Mouse (Mus musculus): ENCODE measurements around the gene Myo19.
A peak's percentile ranks its signal among the peaks of the same experiment; 100 is the strongest.
"Not testable (repeated sequence)": the region's sequence is repeated elsewhere in the genome, so short reads cannot be mapped to it uniquely, and the experiment has no call there.

Myo19 gene

DNA sequence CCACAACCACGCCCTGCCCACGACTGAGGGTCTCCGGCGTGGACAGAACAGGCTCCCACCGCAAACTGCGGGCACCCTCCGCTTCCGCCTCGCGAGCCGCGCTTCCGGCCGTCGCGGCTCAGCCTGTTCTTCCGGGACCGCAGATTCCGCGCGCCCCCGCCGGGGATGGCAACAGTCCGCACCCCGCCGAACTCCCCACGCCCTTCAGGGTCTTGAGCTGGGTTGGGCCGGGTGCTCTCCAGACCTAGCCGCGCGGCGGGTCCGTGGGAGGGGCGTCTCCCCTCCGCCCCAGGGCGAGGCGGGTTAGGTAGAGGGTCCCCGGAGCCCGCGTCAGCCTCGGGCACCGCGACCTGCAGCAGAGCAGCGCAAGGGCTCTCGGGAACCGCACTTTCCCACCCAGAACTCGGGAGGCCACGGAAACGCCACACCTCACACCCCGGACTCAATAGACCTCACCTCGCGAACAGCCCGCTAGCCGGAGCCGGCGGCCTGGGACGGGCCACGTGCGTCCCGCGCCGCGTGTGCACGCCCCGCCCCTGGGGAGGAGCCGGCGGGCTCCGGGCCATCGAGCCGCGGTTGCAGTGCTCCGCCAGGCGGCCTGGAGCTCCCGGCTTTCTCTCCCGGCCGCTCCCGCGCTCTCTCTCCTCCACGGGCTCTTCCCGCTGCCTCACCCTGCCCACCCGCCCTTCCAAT is at the start of gene Myo19, which contains the start of gene Pigw:
TSS of gene Myo19 (plus strand) at position 377 of the 693 bp plus-strand sequence.
TSS of gene Pigw (minus strand) at position 514 of the 693 bp plus-strand sequence.
- peak; percentile 81 for DNase-seq

DNA sequence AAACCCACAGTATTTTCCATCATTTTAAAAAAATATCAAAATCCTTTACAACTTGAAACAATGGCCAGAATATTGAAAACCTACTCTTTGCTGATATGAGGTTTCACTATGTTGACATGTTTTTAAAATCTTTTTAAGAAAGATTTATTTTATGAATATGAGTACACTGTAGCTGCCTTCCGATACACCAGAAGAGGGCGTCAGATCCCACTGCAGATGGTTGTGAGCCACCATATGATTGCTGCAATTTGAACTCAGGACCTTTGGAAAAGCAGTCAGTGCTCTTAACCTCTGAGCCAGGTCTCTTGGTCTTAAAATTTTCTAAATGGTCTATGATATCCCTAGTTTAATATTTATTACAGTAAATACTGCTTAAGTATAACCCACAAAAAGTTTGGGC is 40.6 kb upstream of the Myo19 start:
- DNase-seq, result no peak

DNA sequence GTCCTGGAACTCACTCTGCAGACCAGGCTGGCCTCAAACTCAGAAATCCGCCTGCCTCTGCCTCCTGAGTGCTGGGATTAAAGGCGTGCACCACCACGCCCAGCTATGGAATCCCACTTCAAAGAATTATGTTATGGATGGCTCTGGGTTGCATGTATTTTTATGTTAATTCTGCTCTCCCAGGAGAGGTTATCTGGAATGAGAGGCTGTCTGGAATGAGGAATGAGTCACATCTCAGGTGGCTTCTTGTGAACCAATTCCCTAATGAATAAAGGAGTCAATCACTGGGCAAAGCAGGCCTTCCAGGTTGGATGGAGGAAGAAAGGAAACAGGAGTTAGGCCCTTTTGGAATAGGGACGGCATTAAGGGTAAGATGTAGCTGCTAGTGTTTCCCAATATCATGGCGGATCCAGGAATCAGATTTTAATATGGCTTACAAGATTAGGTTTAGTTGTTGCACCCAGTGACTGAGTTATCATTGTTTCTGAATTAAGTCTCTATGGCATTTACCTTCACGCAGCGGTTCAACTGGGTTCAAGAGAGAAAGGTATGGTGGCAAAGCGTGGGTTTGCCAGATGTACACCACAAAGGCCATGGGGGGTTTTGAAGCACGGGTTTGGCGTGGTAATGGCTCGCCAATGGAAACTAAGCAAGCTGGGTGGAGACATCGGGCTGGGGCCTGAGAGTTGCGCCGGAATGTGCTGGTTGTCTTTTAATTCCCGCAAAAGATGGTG is 33.0 kb upstream of the Myo19 start:
- DNase-seq, result no peak

DNA sequence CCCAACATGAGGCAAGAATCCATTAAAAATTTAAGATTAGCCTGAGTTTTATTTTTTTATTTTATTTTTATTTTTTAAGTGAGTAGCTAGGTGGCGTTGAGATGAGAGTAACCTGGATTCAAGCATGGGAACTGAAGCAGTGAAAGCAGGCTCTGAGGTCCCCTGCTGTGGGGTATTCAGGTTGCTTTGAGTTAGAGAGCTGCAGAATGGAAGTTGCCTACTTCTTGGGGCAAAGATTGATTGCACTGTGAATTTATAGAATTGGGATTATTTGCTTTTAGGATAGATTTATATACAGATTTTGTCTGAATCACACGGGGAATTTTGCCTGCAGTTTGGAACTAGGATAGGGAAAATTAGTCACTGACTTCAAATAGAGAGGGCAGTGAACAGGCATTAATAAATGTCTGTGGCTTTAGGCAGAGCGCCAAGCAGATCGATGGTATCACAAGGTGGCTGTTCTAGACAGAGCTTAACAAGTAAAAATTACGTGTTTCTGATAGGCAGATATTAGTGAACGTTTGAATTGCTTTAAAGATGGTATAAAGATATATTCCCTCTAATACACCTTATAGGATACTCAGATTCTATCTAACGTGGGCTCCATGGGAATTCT is 32.4 kb upstream of the Myo19 start:
- DNase-seq, result no peak

DNA sequence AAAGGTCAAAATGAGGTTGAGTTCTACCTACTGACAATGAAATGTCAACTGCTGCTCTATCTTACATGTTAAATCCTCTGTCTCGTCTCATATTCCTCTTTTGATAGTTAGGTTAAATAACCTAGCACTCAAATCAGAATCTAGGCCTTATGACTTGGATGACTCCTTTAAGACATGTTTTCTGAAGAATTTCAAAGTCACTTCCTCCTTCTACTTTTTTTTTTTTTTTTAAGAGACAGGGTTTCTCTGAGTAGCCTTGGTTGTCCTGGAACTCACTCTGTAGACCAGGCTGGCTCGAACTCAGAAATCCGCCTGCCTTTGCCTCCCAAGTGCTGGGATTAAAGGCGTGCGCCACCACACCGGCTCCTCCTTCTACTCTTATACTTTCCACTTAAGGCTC is 24.7 kb upstream of the Myo19 start:
- no peak for DNase-seq

DNA sequence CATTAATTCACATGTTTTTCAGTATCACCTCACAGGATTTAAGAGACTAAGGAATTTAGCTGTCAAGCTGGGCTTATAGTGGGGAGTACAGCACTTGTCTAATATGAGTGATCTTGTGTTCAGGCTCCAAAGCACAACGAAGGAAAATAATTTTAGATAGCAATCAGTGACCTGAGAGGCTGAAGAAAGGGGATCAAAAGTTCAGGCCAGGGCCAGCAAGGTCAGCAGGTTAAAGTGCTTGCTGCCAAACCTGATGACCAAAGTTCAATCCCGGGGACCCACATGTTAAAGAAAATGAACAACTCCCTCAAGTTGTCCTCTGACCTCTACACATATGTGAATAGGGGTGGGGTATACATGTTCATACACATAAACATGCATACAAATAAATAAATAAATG is 14.7 kb upstream of the Myo19 start:
- DNase-seq, result no peak

- no peak for DNase-seq
These were observed 12.4 kb upstream of the Myo19 start for GRCm38 (mm10) chr11:84867586-84867985.

GRCm38 (mm10) chr11:84868786-84869259 is 11.1 kb upstream of the Myo19 start:
- no peak for DNase-seq

- DNase-seq, result peak; percentile 97
These were observed 10.3 kb upstream of the Myo19 start for GRCm38 (mm10) chr11:84869537-84870232.

- peak; percentile 89 for DNase-seq
These were observed 9.5 kb upstream of the Myo19 start, which contains the start of gene Ggnbp2 for GRCm38 (mm10) chr11:84870337-84871043. Ggnbp2 (minus strand) TSS chr11:84870817.

DNA sequence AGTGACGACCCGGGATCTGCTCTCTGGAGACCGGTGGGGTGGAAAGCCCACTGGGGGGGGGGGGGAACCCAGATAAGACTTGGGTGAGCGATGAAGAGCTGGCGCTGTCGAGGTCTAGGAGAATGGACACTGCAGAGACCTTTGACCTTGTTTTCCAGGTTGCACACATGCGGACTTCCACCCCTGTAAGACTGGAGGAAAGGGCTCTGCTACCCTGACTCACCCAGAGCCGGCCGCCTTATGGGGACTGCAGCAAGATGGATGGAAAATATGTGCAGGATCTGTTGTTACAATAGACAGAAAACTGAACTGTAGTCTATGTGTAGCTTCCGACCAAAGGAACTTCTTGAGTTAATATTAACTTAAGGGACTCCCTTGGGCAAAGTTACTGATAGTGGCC is 8.9 kb upstream of the Myo19 start:
- no peak for DNase-seq

- DNase-seq, result no peak
These were observed 8.3 kb upstream of the Myo19 start for GRCm38 (mm10) chr11:84871548-84872069.

- no peak for DNase-seq
These were observed 6.7 kb upstream of the Myo19 start for GRCm38 (mm10) chr11:84873042-84873833.

DNA sequence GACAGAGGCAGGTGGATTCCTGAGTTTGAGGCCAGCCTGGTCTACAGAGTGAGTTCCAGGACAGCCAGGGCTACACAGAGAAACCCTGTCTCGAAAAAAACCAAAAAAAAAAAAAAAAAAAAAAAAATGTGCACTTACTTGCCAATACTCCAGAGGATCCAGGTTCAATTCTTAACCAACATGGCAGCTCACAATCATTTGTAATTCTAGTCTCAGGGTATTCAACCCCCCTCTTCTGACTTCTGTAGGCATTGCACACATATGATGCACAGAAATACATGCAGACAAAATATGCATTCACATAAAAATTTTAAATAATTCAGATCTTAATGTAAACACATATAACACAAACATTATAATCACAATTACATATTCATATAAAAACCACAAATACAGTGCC is 3.9 kb upstream of the Myo19 start:
- not testable (repeated sequence) for DNase-seq

DNA sequence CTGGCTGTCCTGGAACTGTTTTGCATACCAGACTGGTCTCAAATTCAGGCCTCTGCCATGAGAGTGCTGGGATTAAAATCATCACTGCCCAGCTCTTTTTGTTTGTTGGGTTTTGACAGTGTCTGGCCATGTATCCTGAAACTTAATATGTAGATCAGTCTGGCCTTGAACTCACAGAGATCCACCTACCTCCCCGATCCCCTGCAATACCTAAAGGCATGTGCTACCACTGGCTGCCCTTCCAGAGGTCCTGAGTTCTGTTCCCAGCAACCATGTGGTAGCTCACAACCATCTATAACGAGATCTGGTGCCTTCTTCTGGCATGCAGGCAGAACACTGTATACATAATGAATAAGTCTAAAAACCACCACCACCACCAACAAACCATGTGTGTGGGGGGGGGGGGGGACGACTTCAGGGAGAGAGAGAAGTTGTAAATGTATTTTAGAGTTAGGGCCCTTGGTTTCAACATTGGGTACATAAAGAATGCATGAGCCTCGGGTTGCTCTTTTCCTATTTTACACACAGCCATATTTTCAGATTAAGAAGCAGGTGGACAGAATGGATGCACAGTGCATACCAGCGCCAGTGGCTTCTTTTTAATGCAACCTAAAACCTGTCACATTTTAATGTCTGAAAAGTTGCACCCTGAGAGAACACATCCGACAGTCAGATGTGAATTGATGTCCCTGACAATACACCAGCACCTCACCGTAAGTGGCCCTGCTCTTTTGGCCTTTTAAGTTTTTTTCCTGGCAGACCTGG is 759 bp upstream of the Myo19 start:
- no peak for DNase-seq

DNA sequence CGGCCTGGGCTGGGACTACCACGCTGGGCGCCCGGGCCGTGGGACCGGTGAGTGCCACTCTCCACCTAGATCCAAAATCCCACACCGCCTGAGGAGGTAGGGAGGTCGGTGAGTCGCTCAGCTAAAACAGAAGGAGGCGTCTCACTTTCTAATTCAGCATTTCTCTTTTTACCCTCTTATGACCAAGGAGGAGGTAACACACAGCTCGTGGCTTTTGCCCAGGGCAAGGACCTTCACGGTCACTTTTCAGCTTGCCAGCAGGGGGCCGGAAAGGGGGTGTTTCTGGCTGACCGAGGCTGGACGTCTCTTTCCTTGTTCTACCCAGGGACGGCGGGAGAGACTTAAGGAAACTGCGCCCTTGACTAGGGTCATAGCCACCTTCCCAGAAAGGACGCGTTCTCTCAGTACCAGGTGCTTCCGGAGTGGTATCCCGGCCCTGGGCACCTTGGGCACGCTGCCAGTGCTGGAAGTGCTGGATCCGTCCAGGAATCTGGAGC is 565 bp downstream of the Myo19 start:
- peak; percentile 57 for DNase-seq

- no peak for DNase-seq
These were observed 1.0 kb downstream of the Myo19 start for GRCm38 (mm10) chr11:84880971-84881370.

- no peak for DNase-seq
These were observed 2.4 kb downstream of the Myo19 start for GRCm38 (mm10) chr11:84882346-84882745.

DNA sequence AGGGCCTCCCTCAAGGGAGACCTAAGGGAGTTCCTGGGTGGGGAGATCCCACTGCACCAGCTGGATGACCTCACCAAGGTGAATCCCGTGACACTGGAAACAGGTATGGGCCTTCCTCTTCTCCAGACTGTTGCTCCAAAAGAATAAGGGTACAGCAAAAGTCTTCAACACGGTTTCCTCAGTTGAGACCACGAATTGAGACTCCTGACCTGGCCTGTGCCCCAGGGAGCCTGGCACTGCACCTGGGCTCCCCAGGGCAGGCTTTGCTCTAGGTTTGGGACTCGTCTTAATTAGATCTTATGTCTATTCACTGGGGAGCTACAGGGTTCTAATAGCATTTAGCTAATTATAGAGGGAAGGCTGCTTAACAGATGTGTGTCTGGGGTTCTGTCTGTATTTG is 5.3 kb downstream of the Myo19 start:
- DNase-seq, result no peak

- no peak for DNase-seq
These were observed 6.3 kb downstream of the Myo19 start for GRCm38 (mm10) chr11:84886236-84886635.

Data from right cerebral cortex, postnatal 4 days (tissue).